26 mouse cellular contexts compared by ENCODE assay signal in the genomic region with DNA sequence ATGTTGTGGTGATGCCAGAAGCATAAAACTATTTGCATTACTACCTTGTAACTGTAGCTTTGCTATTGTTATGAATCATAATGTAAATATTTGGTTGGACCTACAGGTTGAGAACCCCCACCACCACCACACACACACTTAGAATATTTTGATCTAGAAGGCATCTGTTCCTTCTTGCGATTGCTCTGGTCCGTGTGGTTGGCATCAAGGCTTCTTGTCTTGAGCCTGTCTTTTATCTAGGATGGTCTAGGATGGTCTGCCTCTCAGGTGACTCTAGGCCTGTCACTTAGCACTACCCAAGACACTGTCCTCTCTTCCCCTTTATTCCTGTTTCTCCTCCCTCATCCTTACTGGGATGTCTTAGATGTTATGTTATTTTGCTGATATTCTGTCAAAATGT.
"Had no signal": no experiment of that assay in that cellular context is flagged by ENCODE, and none has a peak within 500 bp of the region (broad histone marks: within the 10 kb centered on the region; RNA-seq: fewer than 3 reads in every experiment).

No protein-coding gene starts in this region.

- H3K27ac ChIP-seq: embryonic facial prominence, embryonic 10.5 days; embryonic facial prominence, embryonic 12.5 days; embryonic facial prominence, embryonic 13.5 days; embryonic facial prominence, embryonic 15.5 days; forebrain, embryonic 10.5 days; forebrain, embryonic 12.5 days; forebrain, embryonic 13.5 days; forebrain, embryonic 15.5 days; gastrocnemius, adult 2 months; heart, adult 2 months had no signal

- DNase-seq: cerebellum, adult 2 months; cerebellum, adult 8-10 months; cerebellum, adult 9-10 months; cerebellum, adult 9-11 months; cerebellum, postnatal 10 days; cerebellum, postnatal 14 days; cerebellum, postnatal 25 days; cerebellum, postnatal 36 days; embryo, embryonic 11 days; forebrain, postnatal 0 days; gastrocnemius, adult 2 months; gastrocnemius, postnatal 10 days; gastrocnemius, postnatal 14 days; gastrocnemius, postnatal 25 days; gastrocnemius, postnatal 36 days; heart, adult 18-20 months; heart, adult 2 months had no signal

- H3K4me3 ChIP-seq: embryonic facial prominence, embryonic 10.5 days; embryonic facial prominence, embryonic 12.5 days; embryonic facial prominence, embryonic 13.5 days; embryonic facial prominence, embryonic 15.5 days; erythroblast, embryonic 14.5 days; forebrain, embryonic 10.5 days; forebrain, embryonic 12.5 days; forebrain, embryonic 13.5 days; forebrain, embryonic 15.5 days; gastrocnemius, adult 2 months; heart, adult 2 months had no signal

- H3K9me3 ChIP-seq: embryonic facial prominence, embryonic 10.5 days; embryonic facial prominence, embryonic 12.5 days; embryonic facial prominence, embryonic 13.5 days; embryonic facial prominence, embryonic 15.5 days; forebrain, embryonic 10.5 days; forebrain, embryonic 12.5 days; forebrain, embryonic 13.5 days; forebrain, embryonic 15.5 days had no signal

- H3K4me1 ChIP-seq: embryonic facial prominence, embryonic 10.5 days; embryonic facial prominence, embryonic 12.5 days; embryonic facial prominence, embryonic 13.5 days; embryonic facial prominence, embryonic 15.5 days; forebrain, embryonic 10.5 days; forebrain, embryonic 12.5 days; forebrain, embryonic 13.5 days; forebrain, embryonic 15.5 days had no signal

- H3K36me3 ChIP-seq: embryonic facial prominence, embryonic 10.5 days; embryonic facial prominence, embryonic 12.5 days; embryonic facial prominence, embryonic 13.5 days; embryonic facial prominence, embryonic 15.5 days; forebrain, embryonic 10.5 days; forebrain, embryonic 12.5 days; forebrain, embryonic 15.5 days had no signal

- H3K27me3 ChIP-seq: embryonic facial prominence, embryonic 12.5 days; embryonic facial prominence, embryonic 13.5 days; embryonic facial prominence, embryonic 15.5 days; forebrain, embryonic 12.5 days; forebrain, embryonic 13.5 days; forebrain, embryonic 15.5 days had no signal
